Comparison of ENCODE assay signal across 14 mouse cellular contexts in the genomic region with DNA sequence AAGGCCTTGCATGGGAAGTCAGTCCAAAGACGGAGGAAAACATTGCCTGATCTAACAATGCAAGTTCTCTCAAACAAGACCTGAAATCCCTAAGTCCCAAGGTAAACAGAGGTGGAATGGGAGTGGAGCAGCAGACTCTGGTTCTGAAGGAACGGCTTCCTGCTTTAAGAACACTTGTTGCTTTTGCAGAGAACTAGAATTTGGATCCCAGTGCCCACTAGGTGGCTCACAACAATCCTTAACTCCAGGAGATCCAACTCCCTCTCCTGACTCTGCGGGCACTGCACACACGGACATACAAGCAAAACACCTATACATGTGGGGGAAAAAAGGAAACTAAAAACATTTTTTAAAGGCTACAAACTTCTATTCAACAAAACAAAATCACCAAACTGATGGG. TPM values are rescaled to one million over a fixed set of nuclear protein-coding genes. Genes with fewer than 3 reads are reported as not detected.
DNase-seq lines count a peak whose midpoint lies in the region; ATAC-seq and TF ChIP-seq lines count a peak whose summit lies in the region.
"Had no signal": no experiment of that assay in that cellular context is flagged by ENCODE, and none has a peak within 500 bp of the region (broad histone marks: within the 10 kb centered on the region; RNA-seq: fewer than 3 reads in every experiment).

No protein-coding gene starts in this region.

- H3K9me3 ChIP-seq in lung, postnatal 0 days (ENCODE audit: low read length): no peaks in the 10 kb centered on the region
- H3K9me3 ChIP-seq in forebrain, embryonic 10.5 days: no peaks in the 10 kb centered on the region
- H3K9me3 ChIP-seq: G1E; heart, embryonic 13.5 days had no signal

- H3K9ac ChIP-seq in heart, adult 2 months (ENCODE audit: low read depth, low read length): no peak overlapping the region
- H3K9ac ChIP-seq in lung, postnatal 0 days (replicated peaks; ENCODE audit: low read depth): no peak overlapping the region
- H3K9ac ChIP-seq: heart, embryonic 13.5 days had no signal

- DNase-seq in heart, adult 2 months: no peak
- no peak for DNase-seq in heart, postnatal 14 days
- peak; percentile 37 for DNase-seq in lung, postnatal 0 days (ENCODE audit: low spot score)
- DNase-seq in lung, postnatal 4 days: no peak
- no peak for DNase-seq in Patski (ENCODE audit: low read depth, low spot score)
- DNase-seq in kidney, postnatal 4 days: peak; percentile 17 to 30
- DNase-seq in cerebellum, adult 9-11 months: no peak
- no peak for DNase-seq in forebrain, embryonic 10.5 days (ENCODE audit: extremely low spot score, low spot score)
- DNase-seq: cerebellum, postnatal 36 days had no signal

- peak; percentile 32 for TF ChIP-seq CTCF in heart, adult 2 months (IDR thresholded peaks at IDR 0.05)
- TF ChIP-seq CTCF in lung, postnatal 0 days (IDR thresholded peaks at IDR 0.05): peak; percentile 61
- TF ChIP-seq CTCF in Patski (IDR thresholded peaks at IDR 0.05): peak; percentile 45

- no peaks in the 10 kb centered on the region for H3K79me2 ChIP-seq in heart, adult 2 months (replicated peaks; ENCODE audit: control insufficient read depth, insufficient read depth, low read length)

- H3K36me3 ChIP-seq in heart, adult 2 months (ENCODE audit: control insufficient read depth, insufficient read depth, low read length): no peaks in the 10 kb centered on the region
- no peaks in the 10 kb centered on the region for H3K36me3 ChIP-seq in lung, postnatal 0 days (ENCODE audit: insufficient read depth, low read length)
- H3K36me3 ChIP-seq in forebrain, embryonic 10.5 days (replicated peaks): no peaks in the 10 kb centered on the region
- H3K36me3 ChIP-seq: G1E; heart, embryonic 13.5 days had no signal

- no peak overlapping the region for H3K4me3 ChIP-seq in heart, adult 2 months
- no peak overlapping the region for H3K4me3 ChIP-seq in lung, postnatal 0 days (ENCODE audit: low read depth, low read length)
- H3K4me3 ChIP-seq in forebrain, embryonic 10.5 days: no peak overlapping the region
- H3K4me3 ChIP-seq: heart, embryonic 13.5 days had no signal

- H3K4me2 ChIP-seq in lung, postnatal 0 days (replicated peaks; ENCODE audit: low read depth, low read length): no peak overlapping the region
- H3K4me2 ChIP-seq: heart, embryonic 13.5 days had no signal

- no peaks in the 10 kb centered on the region for H3K27me3 ChIP-seq in heart, adult 2 months (ENCODE audit: control insufficient read depth, insufficient read depth, low read length)
- no peaks in the 10 kb centered on the region for H3K27me3 ChIP-seq in lung, postnatal 0 days (replicated peaks; ENCODE audit: insufficient read depth, low read length)
- H3K27me3 ChIP-seq in Patski: peaks cover 4% of the 10 kb centered on the region
- H3K27me3 ChIP-seq in forebrain, embryonic 10.5 days (ENCODE audit: poor library complexity, severe bottlenecking): no peaks in the 10 kb centered on the region
- H3K27me3 ChIP-seq: heart, embryonic 13.5 days had no signal

- in situ Hi-C loops in Patski (cut with MboI; ENCODE audit: low pct_unique_long_range_greater_than_20kb): no loop called here

- no peak overlapping the region for H3K27ac ChIP-seq in heart, adult 2 months
- H3K27ac ChIP-seq in lung, postnatal 0 days (ENCODE audit: low read length): no peak overlapping the region
- H3K27ac ChIP-seq in forebrain, embryonic 10.5 days: no peak overlapping the region
- H3K27ac ChIP-seq: heart, embryonic 13.5 days; macrophage had no signal

- intact Hi-C loops in heart, adult 2 months (cut with DNase I): no loop called here
- intact Hi-C loops in heart, postnatal 14 days (cut with DNase I): no loop called here

- peaks cover 1% of the 10 kb centered on the region for H3K4me1 ChIP-seq in heart, adult 2 months (ENCODE audit: control insufficient read depth, insufficient read depth, low read length)
- H3K4me1 ChIP-seq in lung, postnatal 0 days (ENCODE audit: insufficient read depth, low read depth, low read length): 0 out of 2 replicates have a peak, but pooled peaks cover 2% of the 10 kb centered on the region
- H3K4me1 ChIP-seq in forebrain, embryonic 10.5 days: peaks cover 3% of the 10 kb centered on the region

- TF ChIP-seq EP300 in heart, adult 2 months (IDR thresholded peaks at IDR 0.05; ENCODE audit: insufficient read depth, low read depth, low read length): no peak
- no peak for TF ChIP-seq EP300 in lung, postnatal 0 days (IDR thresholded peaks at IDR 0.05)

- 39% methylated on average over 4 of the region's 4 CpGs for WGBS in heart, adult 2 months
- WGBS in lung, postnatal 0 days: 21% methylated on average over 4 of the region's 4 CpGs
- WGBS in forebrain, embryonic 10.5 days: 54% methylated on average over 4 of the region's 4 CpGs

- CTCF ChIA-PET in Patski (lab: Charles Lee): no interaction called here

- ATAC-seq in lung, postnatal 0 days: no peak
- ATAC-seq in Patski: no peak

- TF ChIP-seq POLR2A in heart, adult 2 months (IDR thresholded peaks at IDR 0.05; ENCODE audit: insufficient read depth, low read depth, low read length): no peak

- POLR2A ChIA-PET in Patski (lab: Charles Lee): no interaction called here

RNA-seq across cellular contexts. Expression of a gene that starts 16.7 kb away (rescaled TPM):
- not detected for total RNA-seq in heart, adult 2 months (2021)
- not detected in 2 replicates for polyA plus RNA-seq in heart, adult 2 months (2012; rRNA removed)
- total RNA-seq in heart, postnatal 14 days (2021): not detected
- not detected in 2 replicates for polyA plus RNA-seq in lung, postnatal 0 days (2015; fragmentation: Nextera tagmentation; extraction: Ambion mirVana)
- polyA plus RNA-seq in Patski (2021): not detected
- not detected in 2 replicates for polyA plus RNA-seq in forebrain, embryonic 10.5 days (2016; fragmentation: Nextera tagmentation; extraction: Ambion mirVana)
- total RNA-seq: left cerebral cortex, postnatal 25 days had no signal
- polyA plus RNA-seq: frontal cortex, adult 2 months; G1E; heart, embryonic 13.5 days; macrophage had no signal

RNA-seq across cellular contexts. Expression of a gene that starts 28.6 kb away (rescaled TPM):
- not detected for total RNA-seq in heart, adult 2 months (2021)
- not detected in 2 replicates for polyA plus RNA-seq in heart, adult 2 months (2012; rRNA removed)
- total RNA-seq in heart, postnatal 14 days (2021): not detected
- not detected in 2 replicates for polyA plus RNA-seq in lung, postnatal 0 days (2015; fragmentation: Nextera tagmentation; extraction: Ambion mirVana)
- not detected for polyA plus RNA-seq in Patski (2021)
- not detected in 2 replicates for polyA plus RNA-seq in forebrain, embryonic 10.5 days (2016; fragmentation: Nextera tagmentation; extraction: Ambion mirVana)
- total RNA-seq: G1E; left cerebral cortex, postnatal 25 days had no signal
- polyA plus RNA-seq: frontal cortex, adult 2 months; G1E; heart, embryonic 13.5 days; macrophage had no signal

RNA-seq across cellular contexts. Expression of a gene that starts 33.0 kb away (rescaled TPM):
- 1 to 10 TPM in 1 of 2 experiments, under 1 TPM in 1; 0.84 to 1.3 TPM for total RNA-seq in heart, adult 2 months (2021)
- 2.4 and 4.9 TPM in 2 replicates for polyA plus RNA-seq in heart, adult 2 months (2012; rRNA removed)
- 1 to 10 TPM in 1 of 2 experiments, under 1 TPM in 1; 0.59 to 1.1 TPM for total RNA-seq in heart, postnatal 14 days (2021)
- 1.5 and 2.0 TPM in 2 replicates for polyA plus RNA-seq in lung, postnatal 0 days (2015; fragmentation: Nextera tagmentation; extraction: Ambion mirVana)
- polyA plus RNA-seq in Patski (2021): 114 TPM
- polyA plus RNA-seq in forebrain, embryonic 10.5 days (2016; fragmentation: Nextera tagmentation; extraction: Ambion mirVana): 1.1 and 2.5 TPM in 2 replicates

Comparison
In these comparisons a context has a peak if more than half of its experiments do, and no peak if none do; other contexts are left out.
1. DNase-seq: peak in lung, postnatal 0 days (single experiment) and kidney, postnatal 4 days (2 of 2); none in heart, adult 2 months (0 of 2), heart, postnatal 14 days (0 of 2), lung, postnatal 4 days (0 of 2), Patski (single experiment), cerebellum, adult 9-11 months (single experiment) and forebrain, embryonic 10.5 days (single experiment).
2. RNA of a gene that starts 33.0 kb away (polyA plus RNA-seq): 114 TPM in Patski (single experiment); 2.4 to 4.9 TPM in heart, adult 2 months, 1.5 to 2.0 TPM in lung, postnatal 0 days and 1.1 to 2.5 TPM in forebrain, embryonic 10.5 days; every median in the first group is over 10 times any median in the second.
3. Peak in every context shown above with its lines, with median percentiles within 50 percentile points of each other: CTCF ChIP-seq.